ENCODE assay signal across 21 mouse cellular contexts in the genomic region with DNA sequence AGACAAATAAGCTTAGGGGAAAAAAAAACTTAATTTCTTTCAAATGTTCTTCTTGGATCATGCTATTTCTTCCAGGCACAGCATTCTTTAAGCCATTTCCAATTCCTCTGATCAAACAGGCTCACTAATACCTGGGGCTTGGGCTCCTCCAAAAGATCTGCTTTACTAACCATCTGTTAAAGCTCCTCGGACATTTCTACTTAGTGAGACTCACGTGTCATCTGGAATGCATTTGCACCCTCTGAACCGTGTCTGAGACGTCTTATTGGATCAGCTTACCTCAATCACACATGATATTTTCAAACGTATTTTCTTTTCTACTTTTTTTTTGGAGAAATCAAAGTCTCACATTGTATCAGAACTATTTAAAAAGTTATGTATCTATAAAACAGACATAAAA.
DNase-seq lines count a peak whose midpoint lies in the region; ATAC-seq and TF ChIP-seq lines count a peak whose summit lies in the region.
"Had no signal": no experiment of that assay in that cellular context is flagged by ENCODE, and none has a peak within 500 bp of the region (broad histone marks: within the 10 kb centered on the region; RNA-seq: fewer than 3 reads in every experiment).

No protein-coding gene starts in this region.

- 37% methylated on average over 5 of the region's 5 CpGs for WGBS in kidney, postnatal 0 days

- no peak for TF ChIP-seq CTCF in kidney, postnatal 0 days (IDR thresholded peaks at IDR 0.05; ENCODE audit: low read depth)

- no peak overlapping the region for H3K4me3 ChIP-seq in kidney, postnatal 0 days (replicated peaks; ENCODE audit: low read depth, low read length)
- H3K4me3 ChIP-seq: embryonic facial prominence, embryonic 15.5 days; erythroblast, embryonic 14.5 days; forebrain, embryonic 15.5 days; heart, adult 2 months; heart, embryonic 12.5 days; hindbrain, embryonic 10.5 days; hindbrain, embryonic 15.5 days had no signal

- no peaks in the 10 kb centered on the region for H3K27me3 ChIP-seq in kidney, postnatal 0 days (ENCODE audit: insufficient read depth, low read length)
- H3K27me3 ChIP-seq: CH12.LX; embryonic facial prominence, embryonic 15.5 days; forebrain, embryonic 15.5 days; heart, embryonic 12.5 days; hindbrain, embryonic 15.5 days had no signal

- H3K9me3 ChIP-seq in kidney, postnatal 0 days (replicated peaks; ENCODE audit: low read length), result no peaks in the 10 kb centered on the region
- H3K9me3 ChIP-seq: embryonic facial prominence, embryonic 15.5 days; forebrain, embryonic 15.5 days; heart, embryonic 12.5 days; hindbrain, embryonic 10.5 days; hindbrain, embryonic 15.5 days had no signal

- H3K4me1 ChIP-seq in kidney, postnatal 0 days (replicated peaks; ENCODE audit: insufficient read depth, low read length), result no peaks in the 10 kb centered on the region
- H3K4me1 ChIP-seq: embryonic facial prominence, embryonic 15.5 days; heart, embryonic 12.5 days; hindbrain, embryonic 10.5 days; hindbrain, embryonic 15.5 days had no signal

- no peak overlapping the region for H3K27ac ChIP-seq in kidney, postnatal 0 days
- H3K27ac ChIP-seq: embryonic facial prominence, embryonic 15.5 days; forebrain, embryonic 15.5 days; heart, adult 2 months; hindbrain, embryonic 10.5 days; hindbrain, embryonic 15.5 days had no signal

- H3K36me3 ChIP-seq in kidney, postnatal 0 days (ENCODE audit: insufficient read depth, low read length), result no peaks in the 10 kb centered on the region
- H3K36me3 ChIP-seq: embryonic facial prominence, embryonic 15.5 days; forebrain, embryonic 15.5 days; heart, embryonic 12.5 days; hindbrain, embryonic 10.5 days; hindbrain, embryonic 15.5 days had no signal

- no peak overlapping the region for H3K9ac ChIP-seq in kidney, postnatal 0 days (ENCODE audit: low read depth, low read length)
- H3K9ac ChIP-seq: embryonic facial prominence, embryonic 15.5 days; forebrain, embryonic 15.5 days; heart, embryonic 12.5 days; hindbrain, embryonic 15.5 days had no signal

- no peak overlapping the region for H3K4me2 ChIP-seq in kidney, postnatal 0 days (ENCODE audit: low read length)
- H3K4me2 ChIP-seq: embryonic facial prominence, embryonic 15.5 days; forebrain, embryonic 15.5 days; heart, embryonic 12.5 days; hindbrain, embryonic 15.5 days had no signal

- no peak for ATAC-seq in kidney, postnatal 0 days (replicated peaks; ENCODE audit: low FRiP score, low read depth)
- ATAC-seq: forebrain, embryonic 15.5 days had no signal

- DNase-seq in kidney, postnatal 0 days (ENCODE audit: low spot score), result peak; percentile 9
- no peak for DNase-seq in kidney, adult 11 months
- peak; percentile 23 for DNase-seq in embryo, embryonic 11.5 days (ENCODE audit: low read depth, low spot score)
- peak; percentile 64 for DNase-seq in forelimb bud, embryonic 11.5 days (ENCODE audit: low read depth, low spot score)
- DNase-seq in mesoderm, embryonic 11.5 days (ENCODE audit: low read depth, low spot score), result peak; percentile 53
- DNase-seq in adrenal gland, postnatal 14 days, result no peak
- DNase-seq in urinary bladder, adult 18-20 months (ENCODE audit: low spot score in 2 of 2), result no peak
- DNase-seq: adrenal gland, adult 2 months; adrenal gland, postnatal 36 days; cerebellum, adult 2 months; cerebellum, postnatal 14 days; gastrocnemius, postnatal 14 days; heart, adult 2 months; kidney, adult 18-20 months had no signal

Comparison
In these comparisons a context has a peak if more than half of its experiments do, and no peak if none do; other contexts are left out.
1. DNase-seq: peak in kidney, postnatal 0 days (single experiment), embryo, embryonic 11.5 days (single experiment), forelimb bud, embryonic 11.5 days (single experiment) and mesoderm, embryonic 11.5 days (single experiment); none in kidney, adult 11 months (single experiment), adrenal gland, postnatal 14 days (single experiment) and urinary bladder, adult 18-20 months (0 of 2).